Mouse (Mus musculus) lung, adult 18-20 months (tissue): ENCODE results near the gene Cep295.
"Not testable (repeated sequence)": the region's sequence is repeated elsewhere in the genome, so short reads cannot be mapped to it uniquely, and the experiment has no call there.

Experiments used
- DNase-seq, 2 experiments: peaks; one replicate each; pipeline ENCODE4 v3.0.0; 2022; ENCODE audit warnings: mixed read lengths in 2 of 2

The Cep295 gene

DNA sequence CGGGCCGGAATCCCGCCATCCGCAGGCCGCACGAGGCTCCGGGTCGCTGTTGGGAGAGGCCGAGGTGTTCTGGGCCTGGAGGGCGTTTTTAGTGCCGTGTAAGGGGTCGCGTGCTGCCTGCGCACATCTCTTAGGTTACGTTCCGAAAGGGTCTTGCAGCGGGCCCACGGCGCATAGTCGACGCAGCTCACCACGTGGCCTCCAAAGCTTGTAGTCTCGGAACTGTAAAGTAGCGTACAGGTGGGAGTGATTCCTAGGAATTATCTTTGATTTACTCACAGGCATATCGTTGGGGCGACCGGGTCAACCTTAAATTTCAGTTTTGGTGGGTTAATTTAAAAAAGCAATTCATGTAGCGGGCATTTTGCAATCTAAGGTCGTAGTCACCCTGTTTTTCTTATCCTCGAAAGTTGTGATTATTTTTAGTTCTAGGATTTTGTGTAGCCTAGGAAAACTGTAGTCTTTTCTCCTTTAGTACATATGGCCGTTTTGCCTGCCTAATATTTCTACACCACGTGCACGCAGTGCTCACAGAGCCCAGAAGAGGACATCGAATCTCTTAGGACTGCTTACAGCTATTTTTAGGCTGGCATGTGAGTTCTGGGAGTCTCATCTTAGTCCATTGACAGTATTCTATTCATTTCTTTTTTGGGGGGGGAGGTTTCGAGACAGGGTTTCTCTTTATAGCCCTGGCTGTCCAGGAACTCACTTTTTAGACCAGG lies 51.0 kb downstream of the Cep295 start, which contains the start of gene 4931406C07Rik:
4931406C07Rik (minus strand) TSS at position 51 of the 722 bp plus-strand sequence.
- no peak for DNase-seq

DNA sequence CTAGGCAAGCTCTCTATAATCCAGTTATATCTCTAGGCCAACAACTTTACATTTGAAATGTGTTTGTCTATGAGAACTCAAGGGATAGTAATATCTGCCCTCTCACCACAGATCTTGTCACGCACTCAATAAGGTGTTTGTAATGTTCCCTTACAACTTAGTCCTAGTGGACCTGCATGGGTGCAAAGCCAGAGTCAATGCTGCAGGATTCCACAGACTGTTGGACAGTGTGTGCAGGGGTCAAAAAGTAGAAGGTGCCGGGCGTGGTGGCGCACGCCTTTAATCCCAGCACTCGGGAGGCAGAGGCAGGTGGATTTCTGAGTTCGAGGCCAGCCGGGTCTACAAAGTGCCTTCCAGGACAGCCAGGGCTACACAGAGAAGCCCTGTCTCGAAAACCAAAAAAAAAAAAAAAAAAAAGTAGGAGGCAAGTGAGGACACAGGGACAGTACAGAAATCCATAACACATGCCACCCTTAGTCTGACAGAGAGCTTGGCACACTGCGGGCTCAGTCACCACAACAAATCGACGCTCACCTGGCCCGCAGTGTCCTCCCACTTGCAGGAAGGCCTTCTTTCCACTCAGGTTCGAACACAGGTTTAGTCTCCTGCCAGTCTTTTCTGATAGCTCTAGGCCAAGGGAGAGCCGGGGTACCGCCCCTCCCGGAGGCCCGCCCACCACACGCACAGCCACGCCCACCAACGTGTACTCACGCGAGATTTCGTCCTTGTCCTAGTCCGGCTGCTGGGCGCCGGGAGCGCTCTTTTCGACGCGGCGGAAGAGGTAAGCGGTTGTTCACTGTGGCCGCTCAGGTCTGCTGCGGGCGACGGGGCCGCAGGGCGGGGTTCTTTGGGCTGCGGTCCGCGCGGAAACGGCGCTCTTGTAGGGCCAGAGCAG lies 51.8 kb downstream of the Cep295 start, which contains the start of gene Taf1d:
Taf1d (plus strand) TSS at position 712 of the 895 bp plus-strand sequence.
- DNase-seq, result peak; percentile 98

DNA sequence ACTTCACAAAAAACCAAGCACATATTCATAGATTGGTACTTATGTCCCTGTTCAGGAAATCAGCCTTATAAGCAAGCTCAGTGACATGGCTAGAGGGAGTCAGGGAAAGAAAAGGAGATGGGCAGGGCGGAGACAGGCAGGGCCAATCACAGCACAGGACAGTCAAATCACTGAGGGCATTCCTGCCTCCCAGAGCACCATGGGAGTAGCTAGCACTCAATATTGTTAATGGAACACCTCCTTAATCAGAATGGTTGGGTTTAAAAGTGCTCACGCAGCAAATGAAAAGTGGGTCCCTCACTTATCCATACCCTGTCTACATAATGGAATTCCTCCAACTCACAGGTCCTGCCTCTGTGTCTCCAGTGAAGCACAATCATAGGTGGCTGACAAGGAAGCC lies 54.7 kb downstream of the Cep295 start:
- no peak for DNase-seq

DNA sequence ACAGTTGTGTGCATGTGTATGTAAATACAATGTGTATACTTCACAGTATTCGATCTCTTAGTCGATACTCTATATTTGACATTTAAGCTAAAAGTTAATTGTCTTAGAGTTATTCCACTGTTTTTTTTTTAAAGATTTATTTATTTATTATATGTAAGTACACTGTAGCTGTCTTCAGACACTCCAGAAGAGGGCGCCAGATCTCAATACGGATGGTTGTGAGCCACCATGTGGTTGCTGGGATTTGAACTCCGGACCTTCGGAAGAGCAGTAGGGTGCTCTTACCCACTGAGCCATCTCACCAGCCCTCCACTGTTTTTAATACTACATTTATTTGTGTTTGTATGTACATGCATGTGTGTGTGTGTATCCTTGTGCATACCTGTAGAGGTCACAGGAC lies 55.6 kb downstream of the Cep295 start:
- not testable (repeated sequence) for DNase-seq

DNA sequence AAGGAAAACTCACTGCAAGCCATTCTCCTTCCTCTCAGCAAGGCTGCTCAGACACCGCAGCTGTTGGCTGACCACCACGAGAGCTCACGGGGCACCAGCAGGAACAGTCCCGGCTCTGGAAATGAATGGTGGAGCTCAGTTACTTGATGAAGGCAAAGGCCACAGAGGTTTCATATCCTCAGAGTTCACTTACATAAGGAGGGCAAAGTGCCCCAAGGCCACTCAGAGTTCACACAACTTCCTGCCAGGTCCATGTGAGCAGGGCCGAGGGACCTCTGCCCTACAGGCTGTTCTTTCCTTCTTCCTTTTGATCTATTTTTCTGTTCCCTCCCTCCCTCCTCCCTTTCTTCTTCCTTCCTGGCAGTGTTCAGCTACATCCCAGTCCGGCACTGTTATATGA lies 56.2 kb downstream of the Cep295 start:
- DNase-seq, result peak; percentile 65 to 66

DNA sequence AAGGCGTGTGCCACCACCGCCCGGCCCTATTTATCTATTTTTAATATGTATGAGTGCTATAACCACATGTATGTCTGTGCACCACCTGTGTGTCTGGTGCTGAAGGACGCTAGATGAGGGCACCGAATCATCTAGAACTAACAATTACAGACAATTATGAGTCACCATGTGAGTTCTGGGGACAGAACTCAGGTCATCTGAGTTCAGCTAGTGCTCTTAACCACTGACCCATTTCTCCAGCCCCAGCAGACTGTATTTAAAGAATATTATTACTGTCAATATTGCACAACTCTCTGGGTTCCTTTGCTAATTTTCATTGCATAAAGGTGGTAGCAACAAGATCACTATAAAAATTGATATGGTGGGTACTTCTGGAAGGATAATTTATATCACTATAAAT lies 57.5 kb downstream of the Cep295 start:
- no peak for DNase-seq

DNA sequence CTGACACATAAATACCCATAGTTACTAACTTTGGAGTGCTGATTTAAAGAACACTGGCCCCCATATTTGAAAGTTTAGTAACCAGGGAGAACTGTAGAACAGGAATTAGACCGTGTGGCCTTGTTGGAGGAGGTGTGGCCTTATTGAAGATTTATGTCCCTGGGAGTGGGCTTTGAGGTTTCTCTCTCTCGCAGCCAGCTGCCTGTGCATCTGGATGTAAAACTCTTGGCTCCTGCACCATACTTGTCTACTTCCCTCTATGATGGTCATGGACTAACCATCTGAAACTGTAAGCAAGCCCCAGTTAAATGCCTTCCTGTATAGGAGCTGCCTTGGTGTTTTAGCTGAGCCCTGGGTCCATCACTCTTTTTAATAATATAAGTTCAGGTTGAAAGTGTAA lies 59.1 kb downstream of the Cep295 start:
- DNase-seq, result no peak

DNA sequence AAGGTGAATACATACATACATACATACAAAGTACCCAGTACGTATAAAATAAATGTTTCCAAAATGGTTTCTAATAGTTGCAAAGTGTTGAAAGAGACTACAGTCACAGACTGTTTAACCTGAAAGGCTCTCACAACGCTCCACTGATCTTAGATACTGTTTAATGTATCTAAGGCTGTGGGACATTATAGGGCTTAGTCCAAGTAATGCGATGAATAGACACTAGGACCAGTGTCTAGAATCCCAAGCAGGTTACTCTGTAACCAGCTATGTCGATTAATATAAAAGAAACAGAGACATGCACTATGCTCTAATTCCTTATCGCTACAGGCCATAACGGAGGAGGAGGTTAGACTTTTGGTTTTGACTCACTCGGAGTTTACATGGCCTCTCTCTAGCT lies 60.5 kb downstream of the Cep295 start:
- no peak for DNase-seq

DNA sequence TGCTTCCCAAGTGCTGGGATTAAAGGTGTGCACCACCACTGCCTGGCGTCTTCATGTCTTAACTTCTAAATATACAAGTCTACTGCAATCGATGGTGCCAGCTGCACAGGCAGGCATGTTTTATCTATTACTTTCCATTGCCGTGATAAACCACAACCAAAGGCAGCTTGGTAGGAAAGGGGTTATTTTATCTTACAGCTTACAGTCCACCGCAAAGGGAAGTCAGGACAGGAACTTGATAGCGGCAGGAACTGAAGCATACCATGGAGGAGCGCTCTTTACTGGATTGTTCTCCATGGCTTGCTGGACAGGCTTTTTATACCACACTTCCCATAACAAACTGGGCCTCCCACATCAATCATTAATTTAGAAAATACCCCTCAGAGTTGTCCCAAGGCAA lies 68.3 kb downstream of the Cep295 start:
- DNase-seq, result no peak

DNA sequence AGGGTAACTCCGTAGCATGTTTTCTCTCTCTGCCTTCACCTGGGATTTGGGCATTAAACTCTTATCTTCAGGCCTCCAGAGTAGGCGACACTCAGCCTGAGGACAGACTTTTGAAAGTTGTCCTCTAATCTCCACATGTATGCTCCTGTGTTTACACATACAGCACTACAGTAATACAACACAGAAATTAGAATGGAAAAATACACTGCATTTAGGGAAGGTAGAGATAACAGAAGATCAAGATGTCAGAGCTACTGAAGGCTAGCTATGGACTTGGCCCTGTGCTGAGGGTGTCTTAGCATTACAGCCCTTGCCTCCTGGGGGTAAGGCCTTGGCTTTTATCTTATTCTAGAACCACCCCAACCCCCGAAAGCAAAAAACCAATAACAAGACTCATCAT lies 69.2 kb downstream of the Cep295 start:
- DNase-seq, result no peak

DNA sequence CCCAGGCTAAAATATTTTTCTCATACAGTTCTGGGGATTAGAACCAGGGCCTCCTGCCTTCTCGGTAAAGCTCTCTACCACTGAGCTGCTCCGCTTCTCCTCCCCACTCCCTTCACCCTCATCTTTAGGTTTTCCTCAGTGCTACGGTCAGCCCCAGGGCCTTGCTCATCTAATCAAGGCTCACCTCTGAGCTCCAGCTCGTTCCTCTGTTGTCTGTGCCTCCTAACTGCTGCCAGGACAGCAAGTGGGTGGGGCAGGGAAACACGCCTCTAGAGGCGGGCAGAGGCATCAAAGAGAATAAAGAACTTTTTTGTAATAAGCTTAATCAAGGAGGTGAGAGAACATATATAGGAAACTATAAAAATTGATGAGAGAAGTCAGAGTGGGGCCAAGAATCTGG lies 69.7 kb downstream of the Cep295 start:
- no peak for DNase-seq

DNA sequence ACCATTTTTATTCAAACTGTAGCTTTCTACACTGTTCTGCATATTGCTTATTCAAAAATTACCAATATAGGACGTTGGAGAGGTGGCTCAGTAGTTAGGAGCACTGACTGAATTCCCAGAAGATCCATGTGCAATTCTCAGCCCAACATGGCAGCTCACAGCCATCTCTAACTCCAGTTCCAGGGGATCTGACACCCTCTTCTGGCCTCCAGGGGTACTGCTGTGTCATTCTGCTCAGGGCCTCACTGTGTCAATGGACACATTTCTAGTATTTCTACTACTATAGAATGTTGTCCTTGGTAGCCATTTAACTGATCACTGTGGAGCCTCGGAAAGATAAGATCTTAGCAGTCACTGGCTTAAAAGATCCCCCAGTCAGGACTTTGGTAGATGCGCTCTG lies 72.1 kb downstream of the Cep295 start:
- no peak for DNase-seq

DNA sequence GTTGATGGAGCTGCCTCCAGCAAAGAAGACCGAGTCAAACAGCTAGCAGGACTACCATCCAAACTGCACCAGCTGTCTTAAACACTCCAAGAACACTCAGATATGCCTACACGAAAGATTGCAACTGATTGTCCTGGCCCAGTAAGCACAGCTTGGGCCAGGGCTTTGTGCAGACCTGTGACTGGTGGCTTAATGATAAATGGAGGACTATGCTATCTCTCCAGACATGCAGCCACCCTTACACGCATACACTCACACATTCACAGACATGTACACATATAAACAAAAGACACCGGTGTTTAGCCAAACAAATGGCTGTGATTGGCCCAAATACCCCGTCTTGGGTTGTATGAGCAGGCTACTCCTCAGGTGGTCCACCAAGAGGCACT lies 77.1 kb downstream of the Cep295 start:
- no peak for DNase-seq

DNA sequence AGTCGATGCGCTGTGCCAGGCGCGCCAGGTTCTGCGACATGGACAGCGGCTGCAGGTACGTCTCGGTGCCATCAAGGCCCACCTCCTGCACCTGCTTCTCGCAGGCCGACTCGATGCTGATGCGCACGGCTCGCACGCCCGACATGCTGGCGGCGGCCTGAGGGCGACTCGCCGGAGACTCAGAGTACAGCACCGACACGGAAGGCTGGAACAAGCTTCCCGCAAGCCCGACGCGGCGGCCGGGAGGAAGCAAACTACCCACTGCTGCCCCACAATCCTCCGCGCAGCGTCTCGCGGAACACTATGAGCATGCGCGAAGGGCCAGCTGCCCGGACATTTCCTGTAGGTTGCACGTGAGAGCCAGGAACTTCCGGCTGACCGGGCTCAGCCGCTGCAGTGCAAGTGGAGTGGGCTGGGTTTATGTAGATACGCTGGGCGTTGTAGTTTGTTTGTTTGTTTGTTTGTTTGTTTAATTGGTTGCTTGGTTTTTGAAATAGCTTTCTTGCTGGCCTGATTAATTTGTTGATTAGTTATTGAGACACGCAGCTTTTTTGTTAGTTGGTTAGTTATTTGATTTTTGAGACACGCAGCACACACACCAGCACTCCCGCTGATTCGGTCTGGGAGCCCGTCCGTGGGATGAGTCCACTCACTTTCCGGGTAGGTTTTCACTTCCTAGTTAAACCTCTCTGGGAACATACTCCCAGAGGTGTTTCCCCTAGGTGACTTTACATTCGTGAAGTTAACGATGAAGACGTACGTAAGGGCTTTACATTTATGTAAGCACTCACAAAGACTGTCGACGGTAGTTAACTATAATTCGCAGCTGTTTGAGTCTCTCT lies 77.7 kb downstream of the Cep295 start, which contains the start of gene Med17:
Med17 (minus strand) TSS at position 283 of the 842 bp plus-strand sequence.
- peak; percentile 94 for DNase-seq

DNA sequence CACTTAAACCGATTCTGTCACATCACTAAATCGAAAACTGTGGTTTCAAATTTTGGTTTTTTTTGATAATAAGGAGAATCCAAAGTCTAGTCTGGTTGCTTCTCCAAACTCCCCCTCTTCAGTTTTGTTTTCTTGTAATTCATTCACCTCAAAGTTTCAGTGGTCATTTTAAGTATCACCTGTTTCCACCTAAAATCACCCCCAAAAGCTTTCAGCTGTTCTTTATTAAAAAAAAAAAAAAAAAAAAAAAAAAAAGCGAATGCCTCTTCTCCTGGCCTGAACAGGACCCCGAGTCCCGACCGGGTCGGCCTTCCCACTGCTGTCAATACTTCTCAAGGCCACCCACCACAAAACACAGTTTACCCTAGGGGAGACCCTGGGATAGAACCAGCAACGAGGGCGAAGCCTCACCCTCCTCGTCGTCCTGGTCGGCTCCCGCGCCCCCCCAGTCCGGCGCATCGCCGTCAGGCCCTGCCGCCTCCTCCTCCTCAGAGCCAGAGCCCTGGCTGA lies 78.4 kb downstream of the Cep295 start:
- no peak for DNase-seq

DNA sequence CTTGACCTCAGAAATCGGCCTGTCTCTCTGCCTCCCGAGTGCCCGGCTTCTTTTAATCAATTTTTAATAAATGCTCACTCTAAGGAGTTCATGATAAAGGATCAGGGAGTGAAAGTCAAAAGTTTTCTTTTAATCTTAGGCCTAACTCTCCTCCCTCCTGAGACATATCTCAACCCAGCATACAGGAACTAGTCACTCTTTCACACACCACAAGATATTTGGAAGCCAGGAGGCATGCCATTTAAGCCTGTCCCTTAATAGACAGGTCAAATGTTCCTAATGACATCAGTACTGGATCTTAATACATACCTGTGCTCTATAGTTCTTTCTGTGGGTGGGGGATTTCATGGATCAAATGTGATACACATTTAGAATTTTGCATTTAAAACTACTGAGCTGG lies 79.2 kb downstream of the Cep295 start:
- DNase-seq, result no peak

DNA sequence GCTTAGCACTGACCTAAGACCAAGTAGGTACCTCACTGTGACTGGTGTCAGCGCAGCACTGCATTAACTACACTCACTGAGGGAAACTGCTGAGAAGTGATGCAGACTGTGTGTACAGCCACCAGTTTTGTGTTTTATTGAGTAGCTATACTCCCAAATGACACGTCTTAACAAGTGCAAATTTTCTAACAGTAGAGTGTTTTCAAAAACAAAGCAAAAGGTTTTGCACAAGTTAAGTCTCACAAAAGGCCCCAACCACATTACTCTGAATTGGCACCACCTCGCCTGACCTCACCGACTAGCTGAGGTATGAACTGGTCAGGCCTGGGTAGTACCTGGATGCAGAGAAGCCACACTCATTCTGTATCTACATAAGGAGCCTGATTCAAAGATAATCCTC lies 80.7 kb downstream of the Cep295 start:
- no peak for DNase-seq

DNA sequence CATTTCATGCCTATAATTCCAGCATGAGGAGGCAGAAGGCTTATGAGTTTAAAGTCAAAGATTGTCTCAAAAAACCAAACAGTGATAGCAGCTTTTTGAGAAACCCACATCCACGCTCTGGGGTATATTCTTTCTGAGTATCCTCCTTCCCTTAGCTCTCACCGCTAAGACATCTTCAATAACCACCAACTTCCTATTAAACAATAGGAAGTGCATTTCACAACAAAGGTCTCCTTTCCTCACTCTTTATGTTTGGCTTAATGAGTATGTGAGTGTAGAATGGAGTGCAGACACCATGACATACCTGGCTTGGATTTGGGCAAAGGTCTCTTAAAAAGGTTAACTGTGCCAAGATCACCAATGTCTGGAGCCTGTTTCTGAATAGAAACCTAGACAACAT lies 83.6 kb downstream of the Cep295 start:
- DNase-seq, result no peak
